Mouse (Mus musculus): ENCODE measurements around the gene Gata2. TPM values are rescaled to one million over a fixed set of nuclear protein-coding genes. Genes with fewer than 3 reads are reported as not detected.

Gene Gata2
- polyA plus RNA-seq, 1 experiment, result 3.0 TPM

- Histone ChIP-seq H3K27me3 (ENCODE audit: control insufficient read depth, insufficient read depth, low read length) (no peaks in the 10 kb centered on the region; the same call in 1 of the 2 replicates), H3K4me3 (ENCODE audit: control insufficient read depth, insufficient read depth, low read length) (no peak overlapping the region), H3K36me3 (ENCODE audit: control insufficient read depth, insufficient read depth, low read length) (no peaks in the 10 kb centered on the region), H3K4me1 (replicated peaks; ENCODE audit: control insufficient read depth, insufficient read depth, low read length) (no peaks in the 10 kb centered on the region), H3K27ac (ENCODE audit: control insufficient read depth, insufficient read depth, low read length) (no peak overlapping the region)
- WGBS, result 95% methylated on average over 6 of the region's 6 CpGs
- TF ChIP-seq CTCF (IDR thresholded peaks at IDR 0.05; ENCODE audit: borderline replicate concordance, control insufficient read depth, extremely low read depth, insufficient read depth, low read length, poor library complexity) (no peak), POLR2A (IDR thresholded peaks at IDR 0.05; ENCODE audit: control insufficient read depth, extremely low read depth, insufficient read depth, low read length, poor library complexity) (no peak)
- no peak for DNase-seq
Observed at GRCm38 (mm10) chr6:88188148-88188547, 5.5 kb upstream of the Gata2 start.

GRCm38 (mm10) chr6:88189312-88190042 lies 4.2 kb upstream of the Gata2 start:
- H3K36me3 ChIP-seq (ENCODE audit: control insufficient read depth, insufficient read depth, low read length), result no peaks in the 10 kb centered on the region
- 5% methylated on average over 56 of the region's 56 CpGs for WGBS

GRCm38 (mm10) chr6:88190043-88190309 lies 3.7 kb upstream of the Gata2 start:
- WGBS, result 63% methylated on average over 13 of the region's 13 CpGs
- peaks cover 10% of the 10 kb centered on the region for H3K27me3 ChIP-seq (ENCODE audit: control insufficient read depth, insufficient read depth, low read length)
- H3K4me3 ChIP-seq (ENCODE audit: control insufficient read depth, insufficient read depth, low read length), result peak overlapping the region; percentile 49; the same call in 1 of the 2 replicates
- no peak overlapping the region for H3K27ac ChIP-seq (ENCODE audit: control insufficient read depth, insufficient read depth, low read length)
- TF ChIP-seq POLR2A (IDR thresholded peaks at IDR 0.05; ENCODE audit: control insufficient read depth, extremely low read depth, insufficient read depth, low read length, poor library complexity) (no peak), CTCF (IDR thresholded peaks at IDR 0.05; ENCODE audit: borderline replicate concordance, control insufficient read depth, extremely low read depth, insufficient read depth, low read length, poor library complexity) (no peak)
- H3K4me1 ChIP-seq (replicated peaks; ENCODE audit: control insufficient read depth, insufficient read depth, low read length), result no peaks in the 10 kb centered on the region; the same call in 1 of the 2 replicates
- no peaks in the 10 kb centered on the region for H3K36me3 ChIP-seq (ENCODE audit: control insufficient read depth, insufficient read depth, low read length)
- no peak for DNase-seq

More at GRCm38 (mm10) chr6:88189312-88190042, 4.2 kb upstream of the Gata2 start:
- DNase-seq, result peak; percentile 82
- peak overlapping the region; percentile 49 for H3K4me3 ChIP-seq (ENCODE audit: control insufficient read depth, insufficient read depth, low read length)
- H3K4me1 ChIP-seq (replicated peaks; ENCODE audit: control insufficient read depth, insufficient read depth, low read length), result no peaks in the 10 kb centered on the region; the same call in 1 of the 2 replicates
- TF ChIP-seq CTCF (IDR thresholded peaks at IDR 0.05; ENCODE audit: borderline replicate concordance, control insufficient read depth, extremely low read depth, insufficient read depth, low read length, poor library complexity) (peak; percentile 99), POLR2A (IDR thresholded peaks at IDR 0.05; ENCODE audit: control insufficient read depth, extremely low read depth, insufficient read depth, low read length, poor library complexity) (no peak)
- H3K27ac ChIP-seq (ENCODE audit: control insufficient read depth, insufficient read depth, low read length), result no peak overlapping the region
- H3K27me3 ChIP-seq (ENCODE audit: control insufficient read depth, insufficient read depth, low read length), result peaks cover 10% of the 10 kb centered on the region

- Histone ChIP-seq H3K27ac (ENCODE audit: control insufficient read depth, insufficient read depth, low read length) (no peak overlapping the region), H3K27me3 (ENCODE audit: control insufficient read depth, insufficient read depth, low read length) (peaks cover 10% of the 10 kb centered on the region), H3K4me1 (replicated peaks; ENCODE audit: control insufficient read depth, insufficient read depth, low read length) (no peaks in the 10 kb centered on the region; the same call in 1 of the 2 replicates), H3K36me3 (ENCODE audit: control insufficient read depth, insufficient read depth, low read length) (no peaks in the 10 kb centered on the region), H3K4me3 (ENCODE audit: control insufficient read depth, insufficient read depth, low read length) (no peak overlapping the region)
- 86% methylated on average over 49 of the region's 49 CpGs for WGBS
- DNase-seq, result no peak
- TF ChIP-seq CTCF (IDR thresholded peaks at IDR 0.05; ENCODE audit: borderline replicate concordance, control insufficient read depth, extremely low read depth, insufficient read depth, low read length, poor library complexity) (no peak), POLR2A (IDR thresholded peaks at IDR 0.05; ENCODE audit: control insufficient read depth, extremely low read depth, insufficient read depth, low read length, poor library complexity) (no peak)
Observed at GRCm38 (mm10) chr6:88190310-88191023, 3.2 kb upstream of the Gata2 start.

- no peak overlapping the region for H3K27ac ChIP-seq (ENCODE audit: control insufficient read depth, insufficient read depth, low read length)
- H3K36me3 ChIP-seq (ENCODE audit: control insufficient read depth, insufficient read depth, low read length), result no peaks in the 10 kb centered on the region
- no peak overlapping the region for H3K4me3 ChIP-seq (ENCODE audit: control insufficient read depth, insufficient read depth, low read length)
- WGBS, result 93% methylated on average over 6 of the region's 6 CpGs
- no peaks in the 10 kb centered on the region; the same call in 1 of the 2 replicates for H3K4me1 ChIP-seq (replicated peaks; ENCODE audit: control insufficient read depth, insufficient read depth, low read length)
- no peak for TF ChIP-seq CTCF (IDR thresholded peaks at IDR 0.05; ENCODE audit: borderline replicate concordance, control insufficient read depth, extremely low read depth, insufficient read depth, low read length, poor library complexity)
- no peak for TF ChIP-seq POLR2A (IDR thresholded peaks at IDR 0.05; ENCODE audit: control insufficient read depth, extremely low read depth, insufficient read depth, low read length, poor library complexity)
- peaks cover 10% of the 10 kb centered on the region for H3K27me3 ChIP-seq (ENCODE audit: control insufficient read depth, insufficient read depth, low read length)
- no peak for DNase-seq
Observed at GRCm38 (mm10) chr6:88191024-88191365, 2.7 kb upstream of the Gata2 start.

GRCm38 (mm10) chr6:88191411-88192070 lies 2.1 kb upstream of the Gata2 start:
- 82% methylated on average over 4 of the region's 4 CpGs for WGBS
- Histone ChIP-seq H3K36me3 (ENCODE audit: control insufficient read depth, insufficient read depth, low read length) (no peaks in the 10 kb centered on the region), H3K4me3 (ENCODE audit: control insufficient read depth, insufficient read depth, low read length) (no peak overlapping the region), H3K27me3 (ENCODE audit: control insufficient read depth, insufficient read depth, low read length) (peaks cover 10% of the 10 kb centered on the region), H3K4me1 (replicated peaks; ENCODE audit: control insufficient read depth, insufficient read depth, low read length) (no peaks in the 10 kb centered on the region; the same call in 1 of the 2 replicates), H3K27ac (ENCODE audit: control insufficient read depth, insufficient read depth, low read length) (no peak overlapping the region)
- TF ChIP-seq POLR2A (IDR thresholded peaks at IDR 0.05; ENCODE audit: control insufficient read depth, extremely low read depth, insufficient read depth, low read length, poor library complexity) (no peak), CTCF (IDR thresholded peaks at IDR 0.05; ENCODE audit: borderline replicate concordance, control insufficient read depth, extremely low read depth, insufficient read depth, low read length, poor library complexity) (no peak)
- no peak for DNase-seq
